ENCODE assay signal across 8 mouse cellular contexts in the genomic region with DNA sequence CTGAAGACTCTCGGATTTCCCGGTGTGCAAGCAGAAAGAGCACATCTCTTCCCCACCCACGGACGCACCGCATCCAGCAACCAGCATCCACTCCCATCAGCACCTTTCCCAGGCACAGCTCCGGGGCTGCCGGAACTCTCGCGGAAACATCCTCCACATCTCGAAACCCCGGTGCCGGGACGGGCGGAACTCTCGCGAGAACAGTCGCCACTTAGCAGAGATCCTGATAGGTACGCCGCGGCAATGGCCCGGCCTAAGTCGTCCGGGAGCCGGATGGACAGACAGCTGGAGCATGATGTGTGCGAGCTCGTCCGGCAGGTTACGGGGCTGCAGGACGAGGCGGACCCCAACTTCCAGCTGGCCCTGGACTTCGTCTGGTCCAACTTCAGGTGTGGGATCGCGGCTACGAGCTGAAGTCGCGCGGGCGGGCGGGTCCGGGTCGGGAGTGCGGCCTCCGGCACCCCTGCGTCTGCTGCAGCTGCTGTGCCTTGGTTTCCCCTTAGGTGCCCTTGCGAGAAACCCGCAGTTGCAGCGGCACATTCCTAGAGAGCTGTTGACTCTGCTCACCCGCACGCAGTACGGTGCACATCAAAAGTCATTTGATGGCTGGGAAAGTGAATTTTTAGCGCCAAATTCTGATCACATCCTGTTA. TPM values are rescaled to one million over a fixed set of nuclear protein-coding genes. Genes with fewer than 3 reads are reported as not detected.
DNase-seq lines count a peak whose midpoint lies in the region; ATAC-seq and TF ChIP-seq lines count a peak whose summit lies in the region.

A gene (plus strand): TSS at position 203 of the 652 bp plus-strand sequence.

- WGBS in hindbrain, postnatal 0 days: under 1% methylated on average over 51 of the region's 51 CpGs

- peak; percentile 99 for DNase-seq in ZHBTc4 (ENCODE audit: low read depth, low spot score)
- DNase-seq in gastrocnemius, adult 2 months: peak; percentile 98
- peak; percentile 98 for DNase-seq in hindbrain, postnatal 0 days (ENCODE audit: low spot score)
- peak; percentile 96 to 98 for DNase-seq in left cerebral cortex, adult 2 months (ENCODE audit: extremely low spot score in 1 of 2, low spot score in 2 of 2)
- DNase-seq in right cerebral cortex, adult 2 months (ENCODE audit: low spot score in 2 of 2): peak; percentile 97 to 98
- peak; percentile 99 for DNase-seq in urinary bladder, postnatal 14 days (ENCODE audit: low spot score)

- H3K27me3 ChIP-seq in hindbrain, postnatal 0 days (ENCODE audit: insufficient read depth, low read length): no peaks in the 10 kb centered on the region

- H3K4me2 ChIP-seq in hindbrain, postnatal 0 days (ENCODE audit: low read depth, low read length): peak within 1 kb of the TSS; percentile 77

- H3K9me3 ChIP-seq in hindbrain, postnatal 0 days (ENCODE audit: low read length): no peaks in the 10 kb centered on the region

- intact Hi-C loops in gastrocnemius, adult 2 months (cut with DNase I): loop anchor here (5.0 to 10.0 kb wide), 2 partner anchors 48 to 251 kb away; a partner anchor contains a TSS
- intact Hi-C loops in left cerebral cortex, adult 2 months (cut with DNase I): loop anchor here (2.0 kb wide), 1 partner anchor 49 kb away; no protein-coding TSS in a partner anchor

- peak within 1 kb of the TSS; percentile 93 for H3K9ac ChIP-seq in hindbrain, postnatal 0 days (replicated peaks; ENCODE audit: low read length)

- peaks cover 15% of the 10 kb centered on the region for H3K36me3 ChIP-seq in hindbrain, postnatal 0 days (ENCODE audit: insufficient read depth, low read length)

- TF ChIP-seq CTCF in gastrocnemius, adult 2 months (IDR thresholded peaks at IDR 0.05): no peak
- no peak for TF ChIP-seq CTCF in hindbrain, postnatal 0 days (IDR thresholded peaks at IDR 0.05; ENCODE audit: low read depth)
- TF ChIP-seq CTCF in left cerebral cortex, adult 2 months (IDR thresholded peaks at IDR 0.05): no peak

- H3K27ac ChIP-seq in gastrocnemius, adult 2 months: peak within 1 kb of the TSS; percentile 89
- H3K27ac ChIP-seq in hindbrain, postnatal 0 days: peak within 1 kb of the TSS; percentile 85
- peak within 1 kb of the TSS; percentile 83 for H3K27ac ChIP-seq in left cerebral cortex, adult 2 months

- ATAC-seq in common myeloid progenitor, adult 5-6 weeks (replicated peaks; ENCODE audit: low read depth, poor library complexity, severe bottlenecking): peak; percentile 99
- ATAC-seq in hindbrain, postnatal 0 days: peak; percentile 98
- peak; percentile 100 for ATAC-seq in megakaryocyte, adult 5-6 weeks (ENCODE audit: poor library complexity, severe bottlenecking)

- peaks cover 5% of the 10 kb centered on the region for H3K4me1 ChIP-seq in hindbrain, postnatal 0 days (ENCODE audit: insufficient read depth, low read length)

- peak within 1 kb of the TSS; percentile 81 for H3K4me3 ChIP-seq in gastrocnemius, adult 2 months
- peak within 1 kb of the TSS; percentile 77 for H3K4me3 ChIP-seq in hindbrain, postnatal 0 days (ENCODE audit: low read length)
- H3K4me3 ChIP-seq in left cerebral cortex, adult 2 months: peak within 1 kb of the TSS; percentile 69

RNA-seq across cellular contexts. Expression of the gene that starts here (rescaled TPM):
- 53.2 and 63.7 TPM in 2 replicates for total RNA-seq in common myeloid progenitor, adult 5-6 weeks (2017)
- 10 to 100 TPM; 10.0 to 11.5 TPM for total RNA-seq in gastrocnemius, adult 2 months (2021)
- total RNA-seq in hindbrain, postnatal 0 days (2014; rRNA removed): 15.9 and 25.9 TPM in 2 replicates
- 22.3 and 23.4 TPM in 2 replicates for polyA plus RNA-seq in hindbrain, postnatal 0 days (2015; fragmentation: Nextera tagmentation; extraction: Ambion mirVana)
- 10 to 100 TPM; 33.0 to 39.2 TPM for total RNA-seq in left cerebral cortex, adult 2 months (2021)
- total RNA-seq in megakaryocyte, adult 5-6 weeks (2015): 33.9 and 45.8 TPM in 2 replicates
- total RNA-seq in megakaryocyte, adult 5-6 weeks (2017): 27.9 and 34.2 TPM in 2 replicates

Comparison
In these comparisons a context has a peak if more than half of its experiments do, and no peak if none do; other contexts are left out.
1. Peak in every context shown above with its lines: DNase-seq, ATAC-seq, H3K4me3 ChIP-seq and H3K27ac ChIP-seq.